Mouse (Mus musculus) lung, embryonic 14.5 days (tissue): ENCODE results near the gene Atp6v0a1. TPM values are rescaled to one million over a fixed set of nuclear protein-coding genes. Genes with fewer than 3 reads are reported as not detected.

Experiments used
- ATAC-seq: fragments of 200-750 bp; cut with Nextera tagmentation; 2 replicates; pipeline ENCODE4 v1.8.0; 2017; ENCODE audit warnings: mild to moderate bottlenecking, moderate TSS enrichment, moderate library complexity; ENCODE audit not compliant: insufficient read depth
- DNase-seq: peaks from one replicate; pipeline ENCODE4 v3.0.0-alpha.2; 2015
- H3K27ac ChIP-seq: fragments of 300-500 bp; sonication (generic); 2 replicates; pipeline ENCODE4 v1.5.1; 2014; ENCODE audit warnings: low read depth, mild to moderate bottlenecking, moderate library complexity
- H3K27me3 ChIP-seq: fragments of 300-500 bp; sonication (generic); 2 replicates; pipeline ENCODE4 v1.6.1; 2014; ENCODE audit warnings: low read length, control low read depth; ENCODE audit not compliant: insufficient read depth
- H3K36me3 ChIP-seq: fragments of 300-500 bp; sonication (generic); 2 replicates; pipeline ENCODE4 v1.6.1; 2014; ENCODE audit warnings: control low read depth; ENCODE audit not compliant: insufficient read depth
- H3K4me1 ChIP-seq: fragments of 300-500 bp; sonication (generic); 2 replicates; pipeline ENCODE4 v1.6.1; 2014; ENCODE audit warnings: antibody characterized with exemption, control low read depth; ENCODE audit not compliant: insufficient read depth
- H3K4me2 ChIP-seq: fragments of 300-500 bp; sonication (generic); 2 replicates; pipeline ENCODE4 v1.6.1; 2014; ENCODE audit warnings: mild to moderate bottlenecking
- H3K4me3 ChIP-seq: fragments of 300-500 bp; sonication (generic); 2 replicates; pipeline ENCODE4 v1.5.1; 2014; ENCODE audit warnings: low read depth, low read length
- H3K9ac ChIP-seq: fragments of 300-500 bp; sonication (generic); 2 replicates; pipeline ENCODE4 v1.6.1; 2014
- H3K9me3 ChIP-seq: fragments of 300-500 bp; sonication (generic); 2 replicates; pipeline ENCODE4 v1.6.1; 2016; ENCODE audit warnings: low read depth, low read length, control low read depth
- CTCF ChIP-seq: IDR thresholded peaks from 2 replicates; pipeline ENCODE4 v1.5.1; 2016; ENCODE audit warnings: antibody characterized with exemption, low read depth
- WGBS: fragments of 180-500 bp; shearing (Covaris S2); extraction: QIAGEN DNeasy Blood & Tissue Kit; methylation state at CpG from one replicate; pipeline ENCODE4 v1.1.7; 2014; 5-methylcytosine and 5-hydroxymethylcytosine counted together
- polyA plus RNA-seq: library from polyadenylated mRNA; unstranded; fragments of >200 nt; fragmentation: Nextera tagmentation; extraction: Ambion mirVana; gene quantifications from 2 replicates; pipeline ENCODE4 v1.2.1, GENCODE M21; 2014

The Atp6v0a1 gene
- 32.8 and 38.0 TPM in 2 replicates for polyA plus RNA-seq

DNA sequence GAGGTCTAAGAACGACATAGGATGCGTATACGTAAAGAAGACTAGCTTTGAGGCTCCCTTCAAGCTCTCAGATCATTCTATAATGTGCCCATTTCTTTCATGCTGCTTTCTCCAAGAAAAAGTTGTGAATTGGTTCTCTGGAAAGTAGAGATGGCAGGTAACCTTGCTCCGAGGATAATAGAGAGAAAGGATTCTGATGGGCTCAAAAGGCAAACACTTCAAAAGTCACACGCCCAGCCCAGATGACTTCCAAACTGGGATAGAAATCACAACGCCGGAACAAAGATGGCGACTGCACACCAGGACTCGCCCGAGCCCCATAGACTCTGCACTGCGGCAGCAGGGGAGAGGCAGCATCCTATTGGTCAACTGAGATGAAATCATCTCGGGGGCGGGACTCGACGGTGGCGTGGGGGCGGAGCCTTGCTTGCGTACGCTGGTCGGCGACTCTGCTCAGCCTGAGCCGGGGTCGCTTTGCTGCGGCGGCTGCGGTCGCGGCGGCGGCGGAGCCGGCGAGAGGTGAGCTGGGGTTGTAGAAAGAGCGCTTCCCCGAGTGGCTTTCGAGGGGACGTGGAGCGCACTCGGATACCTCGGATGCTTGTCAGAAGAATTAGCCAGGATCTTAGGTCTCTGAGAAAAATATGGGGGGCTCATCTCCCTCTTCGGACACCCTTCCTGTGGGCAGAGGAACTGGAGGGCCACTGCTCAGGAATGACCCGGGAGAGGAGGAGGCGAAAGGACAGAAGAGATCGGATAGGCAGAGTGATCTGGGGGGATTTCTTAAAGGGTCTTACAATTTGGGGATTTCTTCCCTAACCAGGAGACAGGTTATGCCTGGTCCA lies at the start of gene Atp6v0a1:
Gene Atp6v0a1 (plus strand): TSS at position 407 of the 842 bp plus-strand sequence.
- no peak for TF ChIP-seq CTCF

DNA sequence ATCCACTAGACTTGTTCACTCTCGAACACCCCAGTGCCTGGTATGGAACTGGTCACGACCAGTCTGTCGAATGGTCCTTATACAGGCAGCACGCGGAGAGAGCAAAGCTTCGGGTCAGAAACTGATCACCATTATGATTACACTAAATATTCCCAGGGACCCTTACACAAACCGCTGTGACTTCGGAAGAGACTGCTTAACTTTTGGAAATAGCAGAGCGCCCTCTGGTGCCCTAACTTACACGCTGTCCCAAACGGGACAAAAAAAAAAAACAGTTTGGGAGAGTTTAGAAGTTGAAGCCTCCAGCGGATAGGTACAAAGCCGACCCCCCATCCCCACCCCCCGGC lies 49.8 kb upstream of the Atp6v0a1 start:
- no peak overlapping the region for H3K27ac ChIP-seq
- peak; percentile 70 for TF ChIP-seq CTCF
- peaks cover 32% of the 10 kb centered on the region for H3K36me3 ChIP-seq
- DNase-seq (peak; percentile 95), ATAC-seq (no peak)
- H3K27me3 ChIP-seq: peaks cover 17% of the 10 kb centered on the region
- H3K4me1 ChIP-seq: peaks cover 6% of the 10 kb centered on the region; the same call in 1 of the 2 replicates
- peak overlapping the region; percentile 43 for H3K4me2 ChIP-seq
- WGBS: 4% methylated on average over 14 of the region's 14 CpGs
- H3K9me3 ChIP-seq: no peaks in the 10 kb centered on the region
- H3K9ac ChIP-seq: no peak overlapping the region
- 0 out of 2 replicates have a peak overlapping the region, but pooled peaks have one; percentile 16 for H3K4me3 ChIP-seq

More for the DNA sequence above, at the start of gene Atp6v0a1:
- Histone ChIP-seq H3K4me1 (no peaks in the 10 kb centered on the region; the same call in 1 of the 2 replicates), H3K4me2 (peak within 1 kb of the TSS; percentile 76), H3K27ac (peak within 1 kb of the TSS; percentile 72), H3K27me3 (no peaks in the 10 kb centered on the region), H3K36me3 (peaks cover 19% of the 10 kb centered on the region), H3K9ac (peak within 1 kb of the TSS; percentile 69), H3K9me3 (no peaks in the 10 kb centered on the region), H3K4me3 (peak within 1 kb of the TSS; percentile 56)
- DNase-seq (peak; percentile 99), ATAC-seq (peak; percentile 100)
- under 1% methylated on average over 44 of the region's 44 CpGs for WGBS

DNA sequence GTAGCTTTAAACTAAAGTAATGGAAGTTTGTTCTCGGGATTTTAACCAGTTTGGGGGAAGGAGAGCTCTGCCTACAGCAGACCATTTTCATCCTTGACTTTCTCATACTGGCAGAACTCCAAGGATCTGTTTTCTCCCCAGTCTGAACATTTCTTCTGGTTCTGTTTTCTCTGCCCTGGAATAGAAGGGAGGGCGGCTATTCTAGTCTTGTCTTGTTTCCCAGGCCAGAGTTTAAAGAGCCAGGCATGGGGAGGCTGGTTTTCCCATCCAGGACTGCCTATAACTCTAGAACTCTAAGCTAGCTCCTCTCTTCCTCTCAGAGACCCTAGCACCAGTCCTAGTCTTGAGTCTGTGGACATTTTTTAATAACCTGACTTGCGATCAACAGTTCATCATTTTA lies 49.4 kb upstream of the Atp6v0a1 start:
- DNase-seq: no peak
- ATAC-seq: no peak
- peaks cover 6% of the 10 kb centered on the region; the same call in 1 of the 2 replicates for H3K4me1 ChIP-seq
- H3K4me3 ChIP-seq: 0 out of 2 replicates have a peak overlapping the region, but pooled peaks have one; percentile 16
- H3K4me2 ChIP-seq: peak overlapping the region; percentile 43
- H3K27me3 ChIP-seq: peaks cover 17% of the 10 kb centered on the region
- peak overlapping the region; percentile 43; the same call in 1 of the 2 replicates for H3K27ac ChIP-seq
- 27% methylated on average over 3 of the region's 3 CpGs for WGBS
- no peak overlapping the region for H3K9ac ChIP-seq
- TF ChIP-seq CTCF: no peak
- H3K9me3 ChIP-seq: no peaks in the 10 kb centered on the region
- H3K36me3 ChIP-seq: peaks cover 35% of the 10 kb centered on the region

DNA sequence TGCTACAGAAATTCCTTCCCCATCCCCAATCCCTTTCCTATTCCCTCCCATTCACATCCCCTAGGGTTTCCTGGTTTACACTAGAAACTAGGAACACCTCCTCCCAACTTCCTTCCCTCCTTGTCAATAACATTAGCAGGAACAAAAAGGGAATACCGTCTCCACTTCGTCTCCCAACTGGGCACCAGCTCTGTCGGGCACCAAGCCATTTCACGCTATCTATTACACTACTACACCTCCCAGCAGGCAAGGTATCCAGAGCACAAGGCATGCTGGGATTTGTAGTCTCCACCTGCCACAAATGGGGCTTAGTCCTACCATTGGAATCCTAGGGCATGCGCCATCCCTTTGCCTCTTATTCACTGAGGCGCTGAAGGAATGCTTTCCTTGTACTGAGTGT lies 48.7 kb upstream of the Atp6v0a1 start:
- Histone ChIP-seq H3K27ac (no peak overlapping the region), H3K9me3 (no peaks in the 10 kb centered on the region), H3K9ac (no peak overlapping the region), H3K27me3 (peaks cover 17% of the 10 kb centered on the region), H3K4me2 (no peak overlapping the region), H3K4me1 (peaks cover 6% of the 10 kb centered on the region; the same call in 1 of the 2 replicates), H3K4me3 (no peak overlapping the region), H3K36me3 (peaks cover 35% of the 10 kb centered on the region)
- 11% methylated on average over 6 of the region's 6 CpGs for WGBS
- ATAC-seq (no peak; the same call in 1 of the 2 replicates), DNase-seq (peak; percentile 73)
- TF ChIP-seq CTCF: no peak

DNA sequence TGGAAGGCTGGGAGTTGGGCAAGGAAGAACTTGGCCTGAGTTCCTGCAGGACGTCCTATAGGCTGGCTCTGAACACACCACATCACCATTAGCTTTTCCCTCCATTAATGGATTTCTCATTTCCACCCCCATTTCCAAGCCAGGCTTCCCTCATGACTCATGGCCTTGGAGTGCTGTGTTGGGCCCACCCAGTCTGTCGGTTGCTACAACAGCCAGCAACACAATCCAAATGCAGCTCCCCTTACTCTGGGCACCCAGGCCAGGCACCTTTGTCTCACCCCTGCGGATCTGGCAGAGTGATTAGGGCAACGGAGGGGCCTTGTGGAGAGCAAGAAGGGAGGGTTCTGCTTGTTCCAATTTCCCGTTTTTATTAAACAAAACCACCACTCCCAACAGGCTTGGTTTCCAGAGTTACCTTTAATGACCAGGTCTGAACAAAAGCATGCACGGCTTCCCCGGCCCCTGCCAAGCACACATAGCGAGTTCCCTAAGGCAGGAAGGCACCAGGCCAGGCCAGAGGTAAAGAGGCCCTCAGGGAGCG lies 46.8 kb upstream of the Atp6v0a1 start:
- 62% methylated on average over 9 of the region's 9 CpGs for WGBS
- Histone ChIP-seq H3K9me3 (no peaks in the 10 kb centered on the region), H3K9ac (no peak overlapping the region), H3K4me3 (no peak overlapping the region), H3K4me1 (peaks cover 6% of the 10 kb centered on the region; the same call in 1 of the 2 replicates), H3K36me3 (peaks cover 27% of the 10 kb centered on the region), H3K27ac (peak overlapping the region; percentile 26; the same call in 1 of the 2 replicates), H3K27me3 (peaks cover 17% of the 10 kb centered on the region), H3K4me2 (no peak overlapping the region)
- no peak for TF ChIP-seq CTCF
- ATAC-seq (no peak), DNase-seq (peak; percentile 34)

DNA sequence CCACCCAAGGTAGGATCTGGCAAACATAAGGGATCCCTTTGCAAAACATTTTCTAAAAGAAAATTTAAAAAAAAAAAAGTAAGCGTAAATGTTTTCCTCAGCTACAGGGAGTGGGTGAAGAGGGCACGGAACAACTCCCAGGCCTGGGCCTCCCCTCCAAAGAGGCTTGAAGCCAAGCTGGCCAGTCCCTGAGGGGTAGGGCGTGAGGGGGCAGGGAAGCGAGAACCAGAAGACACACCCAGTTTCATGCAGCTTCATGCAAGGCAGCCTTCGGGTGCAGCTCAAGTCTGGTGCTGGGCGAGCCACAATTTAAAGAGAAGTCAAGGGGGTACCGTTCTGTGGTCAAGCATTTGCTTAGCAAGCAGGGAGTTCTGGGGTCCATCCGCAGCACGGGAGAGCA lies 45.6 kb upstream of the Atp6v0a1 start:
- ATAC-seq (no peak), DNase-seq (no peak)
- TF ChIP-seq CTCF: no peak
- Histone ChIP-seq H3K4me1 (peaks cover 6% of the 10 kb centered on the region; the same call in 1 of the 2 replicates), H3K4me3 (no peak overlapping the region), H3K27ac (no peak overlapping the region), H3K4me2 (no peak overlapping the region), H3K9me3 (no peaks in the 10 kb centered on the region), H3K9ac (no peak overlapping the region), H3K27me3 (peaks cover 8% of the 10 kb centered on the region), H3K36me3 (peaks cover 15% of the 10 kb centered on the region)
- 78% methylated on average over 9 of the region's 9 CpGs for WGBS

DNA sequence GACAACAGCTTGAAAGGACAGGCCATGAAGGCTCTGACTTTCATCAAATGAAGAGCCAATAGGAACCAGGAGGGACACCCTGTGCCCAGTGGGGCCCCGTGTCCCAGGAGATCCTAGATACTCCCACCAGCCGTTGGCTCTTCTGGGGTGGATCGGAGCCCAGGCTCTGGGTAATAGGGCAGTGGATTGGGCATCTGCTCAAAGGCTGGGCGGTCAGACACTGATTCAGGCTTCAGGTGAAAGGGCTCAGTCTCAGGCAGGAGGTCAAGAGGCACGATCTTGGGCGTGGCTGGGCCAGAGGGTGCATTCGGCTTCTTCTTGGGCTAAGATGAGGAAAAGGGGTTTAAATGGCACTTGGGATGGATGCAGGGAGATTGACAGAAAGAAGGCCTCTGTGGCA lies 45.1 kb upstream of the Atp6v0a1 start:
- Histone ChIP-seq H3K9ac (no peak overlapping the region), H3K36me3 (peaks cover 11% of the 10 kb centered on the region; the same call in 1 of the 2 replicates), H3K4me1 (peaks cover 3% of the 10 kb centered on the region; the same call in 1 of the 2 replicates), H3K4me3 (no peak overlapping the region), H3K27ac (no peak overlapping the region), H3K4me2 (no peak overlapping the region), H3K9me3 (no peaks in the 10 kb centered on the region), H3K27me3 (peaks cover 2% of the 10 kb centered on the region)
- TF ChIP-seq CTCF: no peak
- ATAC-seq (no peak), DNase-seq (no peak)
- WGBS: 80% methylated on average over 7 of the region's 7 CpGs
